Mouse (Mus musculus): ENCODE results near the gene Prkd2.

GRCm38 (mm10) chr7:16794886-16795285 is 47.8 kb upstream of the Prkd2 start:
- TF ChIP-seq CTCF (IDR thresholded peaks at IDR 0.05; ENCODE audit: control insufficient read depth, insufficient read depth, insufficient read length) (no peak), USF1 (IDR thresholded peaks at IDR 0.05; ENCODE audit: low read depth) (no peak), CEBPB (IDR thresholded peaks at IDR 0.05; ENCODE audit: low read depth) (no peak), FOSL1 (IDR thresholded peaks at IDR 0.05; ENCODE audit: insufficient read depth, low read length, poor library complexity, severe bottlenecking) (no peak), MYOD1 (IDR thresholded peaks at IDR 0.05; ENCODE audit: control insufficient read depth, insufficient read length, low read depth) (no peak)

Data from C2C12 (cell line).